Mouse (Mus musculus): ENCODE measurements at regions not wholly inside any gene's neighbourhood (a gene's known extent, or its start where the extent isn't known, plus 50 kb on each side); places are given as distances from the start of the nearest gene placed in this dataset.

DNA sequence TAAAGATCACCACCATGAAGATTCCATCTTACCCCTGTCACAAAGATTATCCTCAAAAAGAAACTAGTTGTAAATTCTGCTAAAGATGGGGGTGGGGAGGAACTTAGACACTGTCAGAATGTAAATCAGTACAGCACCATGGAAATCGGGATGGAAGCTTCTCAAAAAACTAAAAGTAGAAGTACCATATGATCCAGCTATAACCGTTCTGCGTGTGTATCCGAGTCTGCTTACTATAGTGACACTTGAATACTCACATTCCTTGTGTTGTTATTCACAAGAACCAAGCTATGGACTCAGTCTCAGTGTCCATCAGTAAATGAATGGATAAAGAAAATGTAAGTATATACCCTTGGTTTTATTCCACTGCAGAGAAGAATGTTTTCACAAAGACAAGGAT lies 290.8 kb downstream of the Qdpr start:
- TF ChIP-seq CTCF (IDR thresholded peaks at IDR 0.05; ENCODE audit: borderline replicate concordance, insufficient read depth, low read depth, low read length) (no peak), POLR2A (IDR thresholded peaks at IDR 0.05; ENCODE audit: borderline replicate concordance, insufficient read depth, low read length) (no peak)
